8 mouse cellular contexts compared by ENCODE assay signal in genomic region chr2:75605634-75606033, GRCm38 (mm10). TPM values are rescaled to one million over a fixed set of nuclear protein-coding genes. Genes with fewer than 3 reads are reported as not detected.
DNase-seq lines count a peak whose midpoint lies in the region; ATAC-seq and TF ChIP-seq lines count a peak whose summit lies in the region.
"Had no signal": no experiment of that assay in that cellular context is flagged by ENCODE, and none has a peak within 500 bp of the region (broad histone marks: within the 10 kb centered on the region; RNA-seq: fewer than 3 reads in every experiment).

No protein-coding gene starts in this region.

- H3K9ac ChIP-seq in hindbrain, postnatal 0 days (replicated peaks; ENCODE audit: low read length) = no peak overlapping the region
- no peak overlapping the region for H3K9ac ChIP-seq in liver, postnatal 0 days (replicated peaks)
- H3K9ac ChIP-seq: neural tube, embryonic 12.5 days had no signal

- H3K27ac ChIP-seq in embryonic facial prominence, embryonic 10.5 days (replicated peaks) = no peak overlapping the region; the same call in 1 of the 2 replicates
- H3K27ac ChIP-seq in hindbrain, postnatal 0 days = no peak overlapping the region
- no peak overlapping the region for H3K27ac ChIP-seq in liver, postnatal 0 days (ENCODE audit: low read depth)
- H3K27ac ChIP-seq: neural tube, embryonic 12.5 days had no signal

- H3K4me2 ChIP-seq in hindbrain, postnatal 0 days (ENCODE audit: low read depth, low read length) = peak overlapping the region; percentile 38
- no peak overlapping the region for H3K4me2 ChIP-seq in liver, postnatal 0 days (ENCODE audit: low read depth, low read length)
- H3K4me2 ChIP-seq: neural tube, embryonic 12.5 days had no signal

- no peak for TF ChIP-seq EP300 in liver, postnatal 0 days (IDR thresholded peaks at IDR 0.05; ENCODE audit: low read depth)

- H3K4me1 ChIP-seq in embryonic facial prominence, embryonic 10.5 days = peaks cover 32% of the 10 kb centered on the region
- no peaks in the 10 kb centered on the region for H3K4me1 ChIP-seq in hindbrain, postnatal 0 days (ENCODE audit: insufficient read depth, low read length)
- H3K4me1 ChIP-seq in liver, postnatal 0 days (ENCODE audit: insufficient read depth) = peaks cover 10% of the 10 kb centered on the region

- H3K4me3 ChIP-seq in embryonic facial prominence, embryonic 10.5 days = no peak overlapping the region
- no peak overlapping the region for H3K4me3 ChIP-seq in hindbrain, postnatal 0 days (ENCODE audit: low read length)
- no peak overlapping the region for H3K4me3 ChIP-seq in liver, postnatal 0 days (ENCODE audit: low read depth, low read length)
- H3K4me3 ChIP-seq: neural tube, embryonic 12.5 days had no signal

- peak; percentile 99 for TF ChIP-seq CTCF in hindbrain, postnatal 0 days (IDR thresholded peaks at IDR 0.05; ENCODE audit: low read depth)
- TF ChIP-seq CTCF in liver, postnatal 0 days (IDR thresholded peaks at IDR 0.05; ENCODE audit: low read depth) = peak; percentile 100

- ATAC-seq in hindbrain, postnatal 0 days = no peak
- ATAC-seq in liver, postnatal 0 days = no peak

- no peaks in the 10 kb centered on the region for H3K9me3 ChIP-seq in embryonic facial prominence, embryonic 10.5 days
- H3K9me3 ChIP-seq in hindbrain, postnatal 0 days (ENCODE audit: low read length) = no peaks in the 10 kb centered on the region
- no peaks in the 10 kb centered on the region for H3K9me3 ChIP-seq in liver, postnatal 0 days (ENCODE audit: low read length)
- H3K9me3 ChIP-seq: neural tube, embryonic 12.5 days had no signal

- H3K36me3 ChIP-seq in embryonic facial prominence, embryonic 10.5 days (replicated peaks) = no peaks in the 10 kb centered on the region
- no peaks in the 10 kb centered on the region for H3K36me3 ChIP-seq in hindbrain, postnatal 0 days (ENCODE audit: insufficient read depth, low read length)
- no peaks in the 10 kb centered on the region for H3K36me3 ChIP-seq in liver, postnatal 0 days (replicated peaks; ENCODE audit: insufficient read depth, low read length)
- H3K36me3 ChIP-seq: neural tube, embryonic 12.5 days had no signal

- peak; percentile 49 for DNase-seq in urinary bladder, postnatal 14 days (ENCODE audit: low spot score)
- DNase-seq in urinary bladder, postnatal 4 days (ENCODE audit: low spot score in 2 of 2) = no peak
- DNase-seq in adrenal gland, adult 2 months = peak; percentile 47
- DNase-seq in embryonic facial prominence, embryonic 10.5 days (ENCODE audit: low spot score) = peak; percentile 49
- DNase-seq in hindbrain, postnatal 0 days (ENCODE audit: low spot score) = peak; percentile 84
- peak; percentile 37 for DNase-seq in liver, postnatal 0 days
- peak; percentile 84 for DNase-seq in retina, embryonic 14.5 days (ENCODE audit: low spot score)

- peaks cover 40% of the 10 kb centered on the region for H3K27me3 ChIP-seq in embryonic facial prominence, embryonic 10.5 days (replicated peaks; ENCODE audit: low read depth, poor library complexity, severe bottlenecking)
- H3K27me3 ChIP-seq in hindbrain, postnatal 0 days (ENCODE audit: insufficient read depth, low read length) = no peaks in the 10 kb centered on the region
- H3K27me3 ChIP-seq in liver, postnatal 0 days (ENCODE audit: insufficient read depth, low read length) = peaks cover 16% of the 10 kb centered on the region; the same call in 1 of the 2 replicates

- WGBS in embryonic facial prominence, embryonic 10.5 days = 3% methylated on average over 7 of the region's 7 CpGs
- WGBS in hindbrain, postnatal 0 days = 5% methylated on average over 7 of the region's 7 CpGs
- 3% methylated on average over 7 of the region's 7 CpGs for WGBS in liver, postnatal 0 days (ENCODE audit: insufficient replicate concordance)

RNA-seq across cellular contexts. Expression of gene Hnrnpa3, which starts 53.4 kb away (rescaled TPM):
- total RNA-seq in adrenal gland, adult 2 months (2021) = 100 to 1,000 TPM; 311 to 403 TPM
- 3.7 and 3.8 TPM in 2 replicates for polyA plus RNA-seq in adrenal gland, adult 2 months (2012; rRNA removed)
- polyA plus RNA-seq in embryonic facial prominence, embryonic 10.5 days (2016; fragmentation: Nextera tagmentation; extraction: Ambion mirVana) = 364 and 384 TPM in 2 replicates
- total RNA-seq in hindbrain, postnatal 0 days (2014; rRNA removed) = 64.9 and 67.8 TPM in 2 replicates
- 131 and 137 TPM in 2 replicates for polyA plus RNA-seq in hindbrain, postnatal 0 days (2015; fragmentation: Nextera tagmentation; extraction: Ambion mirVana)
- polyA plus RNA-seq in liver, postnatal 0 days (2015; fragmentation: Nextera tagmentation; extraction: Ambion mirVana) = 86.9 and 90.7 TPM in 2 replicates

Comparison
In these comparisons a context has a peak if more than half of its experiments do, and no peak if none do; other contexts are left out.
1. DNase-seq: peak in urinary bladder, postnatal 14 days (single experiment), adrenal gland, adult 2 months (single experiment), embryonic facial prominence, embryonic 10.5 days (single experiment), hindbrain, postnatal 0 days (single experiment), liver, postnatal 0 days (single experiment) and retina, embryonic 14.5 days (single experiment); none in urinary bladder, postnatal 4 days (0 of 2).
2. RNA of gene Hnrnpa3, which starts 53.4 kb away (polyA plus RNA-seq): 364 to 384 TPM in embryonic facial prominence, embryonic 10.5 days, 131 to 137 TPM in hindbrain, postnatal 0 days and 86.9 to 90.7 TPM in liver, postnatal 0 days; 3.7 to 3.8 TPM in adrenal gland, adult 2 months; every median in the first group is over 10 times any median in the second.